Mouse (Mus musculus) A20 (cell line): ENCODE measurements at regions not wholly inside any gene's neighbourhood (a gene's known extent, or its start where the extent isn't known, plus 50 kb on each side); places are given as distances from the start of the nearest gene placed in this dataset.
A peak's percentile ranks its signal among the peaks of the same experiment; 100 is the strongest.

Experiments used
- DNase-seq: peaks from one replicate; pipeline ENCODE4 v3.0.0-alpha.2; 2011; ENCODE audit warnings: low read depth, low spot score

GRCm38 (mm10) chr12:16189441-16189840, 372.7 kb upstream of the Trib2 start:
- no peak for DNase-seq

GRCm38 (mm10) chr12:16185976-16186515, 369.3 kb upstream of the Trib2 start:
- DNase-seq: no peak

- no peak for DNase-seq
Observed at GRCm38 (mm10) chr12:16185431-16185923, 368.8 kb upstream of the Trib2 start.

GRCm38 (mm10) chr12:16183055-16183454, 366.3 kb upstream of the Trib2 start:
- no peak for DNase-seq

- DNase-seq: no peak
Observed at GRCm38 (mm10) chr12:16181599-16181998, 364.9 kb upstream of the Trib2 start.

GRCm38 (mm10) chr12:16179897-16180296, 363.2 kb upstream of the Trib2 start:
- DNase-seq: no peak

GRCm38 (mm10) chr12:16176326-16176725, 359.6 kb upstream of the Trib2 start:
- no peak for DNase-seq

GRCm38 (mm10) chr12:16172176-16172575, 355.5 kb upstream of the Trib2 start:
- no peak for DNase-seq

- no peak for DNase-seq
Observed at GRCm38 (mm10) chr12:16171636-16172035, 354.9 kb upstream of the Trib2 start.

GRCm38 (mm10) chr12:16169781-16170535, 353.2 kb upstream of the Trib2 start:
- DNase-seq: no peak

- no peak for DNase-seq
Observed at GRCm38 (mm10) chr12:16167793-16168343, 351.1 kb upstream of the Trib2 start.

- DNase-seq: no peak
Observed at GRCm38 (mm10) chr12:16165126-16165525, 348.4 kb upstream of the Trib2 start.

GRCm38 (mm10) chr12:16161947-16162346, 345.2 kb upstream of the Trib2 start:
- no peak for DNase-seq

GRCm38 (mm10) chr12:16157896-16158295, 341.2 kb upstream of the Trib2 start:
- no peak for DNase-seq

- DNase-seq: no peak
Observed at GRCm38 (mm10) chr12:16155791-16156558, 339.3 kb upstream of the Trib2 start.

- no peak for DNase-seq
Observed at GRCm38 (mm10) chr12:16154256-16154655, 337.5 kb upstream of the Trib2 start.

GRCm38 (mm10) chr12:16152108-16152507, 335.4 kb upstream of the Trib2 start:
- DNase-seq: no peak

GRCm38 (mm10) chr12:16151170-16151702, 334.5 kb upstream of the Trib2 start:
- no peak for DNase-seq

- no peak for DNase-seq
Observed at GRCm38 (mm10) chr12:16146919-16147318, 330.2 kb upstream of the Trib2 start.

- DNase-seq: no peak
Observed at GRCm38 (mm10) chr12:16145621-16146020, 328.9 kb upstream of the Trib2 start.

- DNase-seq: peak; percentile 57
Observed at GRCm38 (mm10) chr12:16141193-16141592, 324.5 kb upstream of the Trib2 start.
